Mouse (Mus musculus): ENCODE measurements around the gene Aph1a.

DNA sequence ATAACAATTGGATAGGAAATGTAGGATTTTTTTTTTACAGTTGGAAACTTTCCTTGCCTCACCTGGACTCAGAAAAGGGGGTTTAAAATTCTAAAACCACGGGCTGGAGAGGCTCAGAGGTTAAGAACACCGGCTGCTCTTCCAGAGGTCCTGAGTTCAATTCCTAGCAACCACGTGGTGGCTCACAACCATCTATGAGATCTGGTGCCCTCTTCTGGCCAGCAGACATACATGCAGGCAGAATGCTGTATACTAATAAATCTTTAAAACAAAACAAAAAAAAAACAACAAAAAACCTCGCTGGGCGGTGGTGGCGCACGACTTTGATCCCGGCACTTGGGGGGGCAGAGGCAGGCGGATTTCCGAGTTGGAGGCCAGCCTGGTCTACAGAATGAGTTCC lies 32.6 kb upstream of the Aph1a start:
- TF ChIP-seq CHD2 (IDR thresholded peaks at IDR 0.05; ENCODE audit: low read depth, low read length) = no peak
- TF ChIP-seq HCFC1 (IDR thresholded peaks at IDR 0.05; ENCODE audit: borderline replicate concordance, insufficient read depth, low read length) = no peak
- no peak for TF ChIP-seq MAFK (IDR thresholded peaks at IDR 0.05; ENCODE audit: insufficient read depth, low read depth, low read length)
- TF ChIP-seq ZC3H11A (IDR thresholded peaks at IDR 0.05; ENCODE audit: borderline replicate concordance, low read depth, low read length) = no peak
- TF ChIP-seq ZNF384 (IDR thresholded peaks at IDR 0.05; ENCODE audit: low read depth, low read length) = no peak

Data from ES-E14 (cell line).